Mouse (Mus musculus) 3134 (cell line): ENCODE data around the gene Hdac8.

Experiments
- DNase-seq: peaks from one replicate; pipeline ENCODE4 v3.0.0-alpha.2; 2011; ENCODE audit warnings: low spot score; ENCODE audit not compliant: insufficient read length; ENCODE audit errors: extremely low read depth

Hdac8 gene

GRCm38 (mm10) chrX:102341688-102342087 lies 163.5 kb downstream of the Hdac8 start:
- no peak for DNase-seq

- DNase-seq, result no peak
These were observed 165.6 kb downstream of the Hdac8 start for GRCm38 (mm10) chrX:102339396-102340155.

DNA sequence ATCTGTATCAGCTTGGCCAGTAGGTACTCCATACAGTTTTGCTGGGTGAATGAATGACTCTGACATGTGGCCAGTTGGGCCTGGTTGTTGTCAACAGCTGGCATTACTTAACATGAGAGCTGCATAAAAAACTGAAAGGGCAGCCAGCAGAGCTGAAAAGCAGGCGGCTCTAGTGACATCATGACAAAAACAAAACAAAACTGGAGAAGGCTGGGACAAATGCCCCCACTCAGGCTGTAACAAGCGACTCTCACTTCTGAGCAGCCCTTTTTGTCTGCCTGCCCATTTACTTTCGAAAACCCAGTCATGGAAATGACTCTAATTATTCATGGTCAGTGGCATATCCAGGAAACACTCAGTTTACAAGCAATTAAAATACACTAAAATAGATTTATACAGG lies 185.5 kb downstream of the Hdac8 start:
- no peak for DNase-seq

DNA sequence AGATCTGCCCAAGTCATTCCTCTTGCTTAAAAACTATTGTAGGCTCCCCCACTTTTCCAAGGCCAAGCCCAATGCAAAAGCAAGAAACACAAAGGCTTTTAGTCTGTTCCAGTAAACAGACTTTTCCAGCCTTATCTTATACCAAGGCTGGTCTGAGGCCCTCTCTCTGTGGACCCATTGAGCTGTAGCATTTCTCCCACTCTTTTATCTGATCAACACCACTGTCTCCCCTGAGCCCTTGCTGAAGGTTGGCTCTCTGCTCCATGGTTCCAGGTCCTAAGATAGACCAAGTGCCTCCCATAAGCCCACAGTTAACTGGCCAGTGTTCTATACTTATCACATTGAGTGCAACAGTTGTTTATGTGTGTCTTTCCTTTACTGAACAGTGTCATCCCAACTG lies 185.9 kb downstream of the Hdac8 start:
- DNase-seq, result no peak

- no peak for DNase-seq
These were observed 186.4 kb downstream of the Hdac8 start for GRCm38 (mm10) chrX:102318782-102319181.

DNA sequence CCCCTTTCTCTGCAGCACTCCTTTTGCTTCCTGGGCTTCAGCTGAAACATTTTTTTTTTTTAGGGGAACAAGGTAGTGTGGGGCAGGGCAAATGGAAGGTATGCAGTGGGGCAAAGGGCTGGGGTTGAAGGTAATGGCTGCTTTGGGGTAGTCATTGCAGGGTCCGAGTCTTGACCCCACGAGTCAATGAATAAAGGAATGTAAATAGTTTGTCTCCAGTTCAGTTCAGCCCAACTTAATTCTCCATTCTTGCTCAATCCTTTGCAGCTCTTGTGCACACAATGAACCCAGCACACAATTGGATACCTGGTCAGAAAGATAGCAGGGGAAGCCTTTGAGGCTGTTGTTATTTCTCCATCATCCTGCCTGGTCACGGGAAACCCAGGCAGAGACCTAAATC lies 194.0 kb downstream of the Hdac8 start:
- no peak for DNase-seq

DNA sequence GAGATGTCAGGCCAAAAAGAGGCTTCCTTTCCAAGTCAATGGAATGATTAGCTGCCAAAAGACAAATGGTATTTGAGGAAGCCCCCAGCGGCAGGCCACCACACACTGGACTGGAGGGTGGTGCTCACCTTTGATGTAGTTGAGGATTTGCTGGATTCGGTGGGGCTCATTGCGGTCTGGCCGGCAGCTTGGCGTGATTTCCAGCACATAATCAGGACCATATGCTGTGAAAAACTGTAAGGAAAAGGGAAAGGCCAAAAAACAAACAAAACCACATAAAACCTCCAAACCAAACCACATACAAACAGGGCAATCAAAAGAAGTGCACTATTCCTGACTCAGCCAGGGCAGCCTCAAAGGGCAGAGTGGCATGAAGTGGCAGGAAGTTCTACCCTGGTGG lies 197.6 kb downstream of the Hdac8 start:
- no peak for DNase-seq

- DNase-seq, result no peak
These were observed 199.4 kb downstream of the Hdac8 start for GRCm38 (mm10) chrX:102305806-102306205.

DNA sequence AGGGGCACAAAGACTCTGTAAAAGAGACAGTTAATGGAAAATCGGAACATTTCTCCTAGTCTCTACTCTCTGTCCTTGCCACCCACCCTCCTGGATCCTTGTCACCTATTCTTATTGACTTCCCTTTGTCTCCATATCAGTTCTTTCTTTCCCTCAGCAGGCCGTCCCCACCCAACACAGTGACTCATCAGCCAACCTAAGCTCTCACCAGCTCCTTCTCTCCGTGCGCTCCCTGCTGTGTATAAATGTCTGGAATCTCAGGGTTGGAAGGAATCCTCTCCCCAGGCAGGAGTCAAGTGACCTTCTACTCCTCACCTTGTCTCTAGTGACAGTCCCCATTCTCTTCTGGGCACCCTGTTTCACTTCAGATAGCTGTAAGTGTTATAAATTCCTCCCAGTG lies 200.2 kb downstream of the Hdac8 start:
- no peak for DNase-seq

- DNase-seq, result no peak
These were observed 202.7 kb downstream of the Hdac8 start for GRCm38 (mm10) chrX:102302476-102302875.

GRCm38 (mm10) chrX:102284889-102285288 lies 220.3 kb downstream of the Hdac8 start:
- DNase-seq, result no peak

DNA sequence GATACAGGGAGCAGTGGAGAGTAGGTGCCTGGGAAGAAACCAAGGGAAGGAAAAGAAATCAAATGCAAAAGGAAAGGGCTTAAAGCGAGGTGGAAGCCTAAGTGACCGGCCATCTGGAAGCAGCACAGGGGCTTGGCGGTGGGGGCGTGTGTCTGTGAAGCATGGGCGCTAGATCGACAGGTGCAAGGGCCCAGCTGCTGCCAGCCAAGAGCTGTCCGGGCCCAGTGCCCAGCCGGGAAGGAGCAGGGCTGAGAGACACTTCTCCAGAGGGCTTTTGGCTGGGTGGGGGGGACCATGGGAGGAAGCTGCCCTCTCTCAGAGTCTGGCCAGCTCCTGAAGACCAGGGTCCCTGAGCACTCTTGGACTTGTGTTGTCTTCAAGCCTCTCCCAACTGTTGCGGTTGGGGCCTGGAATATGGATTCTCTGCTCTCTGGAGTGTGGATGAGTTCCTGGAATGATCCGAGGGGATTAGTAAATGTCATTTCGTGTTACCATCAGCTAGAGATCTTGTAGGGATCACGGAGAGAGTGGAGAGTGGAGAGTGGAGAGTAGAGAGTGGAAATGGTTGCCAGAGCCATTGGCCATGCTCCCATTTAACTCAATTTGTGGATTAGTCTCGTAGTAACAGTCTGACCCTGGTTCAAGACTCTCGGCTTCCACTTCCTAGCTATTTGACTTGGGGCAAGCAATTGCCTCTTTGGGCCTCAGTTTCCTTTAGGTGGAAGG lies 242.4 kb downstream of the Hdac8 start:
- no peak for DNase-seq

GRCm38 (mm10) chrX:102259772-102260171 lies 245.4 kb downstream of the Hdac8 start:
- no peak for DNase-seq

GRCm38 (mm10) chrX:102253892-102254291 lies 251.3 kb downstream of the Hdac8 start:
- no peak for DNase-seq

DNA sequence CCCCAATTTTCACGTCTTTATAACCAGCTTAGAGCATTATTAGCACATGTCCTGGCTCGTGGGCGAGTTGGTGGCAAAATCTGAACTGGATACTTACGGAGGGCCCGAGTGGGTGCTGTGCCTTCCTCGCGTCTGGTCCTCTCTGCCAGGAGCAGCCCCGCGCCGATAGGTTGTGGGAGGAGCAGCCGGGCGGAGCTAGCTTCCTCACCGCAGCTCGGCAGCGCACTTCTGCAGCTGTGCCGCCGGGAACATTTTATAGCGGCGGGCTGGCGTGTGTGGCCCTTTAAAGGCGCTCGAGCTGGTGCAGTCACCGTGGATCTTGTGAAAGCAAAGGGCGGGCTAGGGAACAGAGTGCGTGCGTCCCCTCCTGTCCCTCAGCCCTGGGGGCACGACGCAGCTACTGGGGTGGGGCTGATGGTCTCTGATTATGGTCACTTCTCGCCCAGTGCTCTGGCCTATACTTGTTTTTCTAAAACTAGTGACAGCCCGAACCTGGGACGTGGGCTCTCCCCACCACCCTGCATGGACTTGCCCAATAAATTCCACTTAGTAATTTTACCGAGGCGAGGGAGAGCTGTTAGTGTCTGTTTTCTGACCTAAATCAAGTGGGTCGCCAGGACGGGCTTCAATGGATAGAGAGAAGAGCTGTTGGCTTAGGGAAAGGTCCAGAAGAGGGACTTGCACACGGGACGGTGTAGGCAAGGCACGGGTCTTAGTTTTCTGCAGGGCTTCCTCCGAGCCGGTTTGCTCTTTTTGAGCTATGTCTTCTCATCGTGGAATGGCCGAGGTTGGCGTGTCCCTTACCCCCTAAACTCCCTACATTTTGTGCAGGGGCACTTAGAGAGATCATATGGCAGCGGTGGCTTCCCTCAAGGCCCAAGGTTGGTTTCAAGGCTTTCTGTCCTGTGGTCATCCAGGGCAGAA lies 253.0 kb downstream of the Hdac8 start, which contains the start of gene Cited1:
Cited1 (minus strand) TSS at position 245 of the 924 bp plus-strand sequence.
- no peak for DNase-seq

- DNase-seq, result no peak
These were observed 253.8 kb downstream of the Hdac8 start for GRCm38 (mm10) chrX:102251221-102251936.

GRCm38 (mm10) chrX:102250891-102251170 lies 254.3 kb downstream of the Hdac8 start:
- DNase-seq, result no peak

GRCm38 (mm10) chrX:102250150-102250890 lies 254.8 kb downstream of the Hdac8 start:
- no peak for DNase-seq

- DNase-seq, result no peak
These were observed 260.8 kb downstream of the Hdac8 start for GRCm38 (mm10) chrX:102244334-102244733.
